Mouse (Mus musculus) hindbrain, embryonic 10.5 days (tissue): Measurements from ENCODE around the gene Ptbp1. TPM values are rescaled to one million over a fixed set of nuclear protein-coding genes. Genes with fewer than 3 reads are reported as not detected.

Experiments
- DNase-seq: peaks from one replicate; pipeline ENCODE4 v3.0.0-alpha.2; 2017; ENCODE audit warnings: low spot score
- H3K27ac ChIP-seq: fragments of 300-500 bp; sonication (generic); 2 replicates; pipeline ENCODE4 v1.5.1; 2016; ENCODE audit warnings: mild to moderate bottlenecking, moderate library complexity
- H3K27me3 ChIP-seq: fragments of 300-500 bp; sonication (generic); 2 replicates; pipeline ENCODE4 v1.6.1; 2016; ENCODE audit warnings: mild to moderate bottlenecking; ENCODE audit not compliant: poor library complexity, insufficient read depth, severe bottlenecking
- H3K36me3 ChIP-seq: fragments of 300-500 bp; sonication (generic); 2 replicates; pipeline ENCODE4 v1.6.1; 2016; ENCODE audit warnings: mild to moderate bottlenecking, moderate library complexity
- H3K4me1 ChIP-seq: fragments of 300-500 bp; sonication (generic); replicated peaks from 2 replicates; pipeline ENCODE4 v1.6.1; 2016; ENCODE audit warnings: mild to moderate bottlenecking
- H3K4me3 ChIP-seq: fragments of 300-500 bp; sonication (generic); 2 replicates; pipeline ENCODE4 v1.5.1; 2016; ENCODE audit warnings: mild to moderate bottlenecking, moderate library complexity
- H3K9me3 ChIP-seq: fragments of 300-500 bp; sonication (generic); 2 replicates; pipeline ENCODE4 v1.6.1; 2016; ENCODE audit warnings: mild to moderate bottlenecking, moderate library complexity
- WGBS: fragments of 180-500 bp; shearing (Covaris S2); methylation state at CpG from one replicate; pipeline ENCODE4 v1.1.7; 2016; 5-methylcytosine and 5-hydroxymethylcytosine counted together
- polyA plus RNA-seq: library from polyadenylated mRNA; unstranded; fragments of >200 nt; fragmentation: Nextera tagmentation; extraction: Ambion mirVana; gene quantifications from 2 replicates; pipeline ENCODE4 v1.2.1, GENCODE M21; 2016

Ptbp1 gene
- polyA plus RNA-seq, 1 experiment from 2014 or later = 288 TPM

GRCm38 (mm10) chr10:79897316-79898245, 43.4 kb downstream of the Ptbp1 start:
- DNase-seq = no peak
- Histone ChIP-seq H3K9me3 (no peaks in the 10 kb centered on the region), H3K27me3 (peaks cover 76% of the 10 kb centered on the region), H3K4me3 (peak overlapping the region; percentile 1; the same call in 1 of the 2 replicates), H3K36me3 (peaks cover 76% of the 10 kb centered on the region), H3K27ac (no peak overlapping the region), H3K4me1 (peaks cover 42% of the 10 kb centered on the region)
- 52% methylated on average over 20 of the region's 20 CpGs for WGBS

GRCm38 (mm10) chr10:79900951-79901410, 46.8 kb downstream of the Ptbp1 start:
- peak; percentile 40 for DNase-seq
- Histone ChIP-seq H3K36me3 (peaks cover 90% of the 10 kb centered on the region), H3K27me3 (peaks cover 76% of the 10 kb centered on the region), H3K4me3 (no peak overlapping the region), H3K9me3 (peaks cover 4% of the 10 kb centered on the region; the same call in 1 of the 2 replicates), H3K27ac (peak overlapping the region; percentile 12; the same call in 1 of the 2 replicates), H3K4me1 (peaks cover 38% of the 10 kb centered on the region)
- 15% methylated on average over 2 of the region's 2 CpGs for WGBS

GRCm38 (mm10) chr10:79906712-79907111, 52.5 kb downstream of the Ptbp1 start:
- 91% methylated on average over 9 of the region's 9 CpGs for WGBS
- Histone ChIP-seq H3K4me1 (peaks cover 22% of the 10 kb centered on the region), H3K36me3 (peaks cover 70% of the 10 kb centered on the region), H3K27ac (no peak overlapping the region), H3K27me3 (peaks cover 39% of the 10 kb centered on the region), H3K4me3 (no peak overlapping the region), H3K9me3 (peaks cover 4% of the 10 kb centered on the region; the same call in 1 of the 2 replicates)
- no peak for DNase-seq

GRCm38 (mm10) chr10:79907415-79907814, 53.2 kb downstream of the Ptbp1 start:
- Histone ChIP-seq H3K27me3 (peaks cover 35% of the 10 kb centered on the region), H3K9me3 (peaks cover 4% of the 10 kb centered on the region; the same call in 1 of the 2 replicates), H3K4me3 (peak overlapping the region; percentile 21; the same call in 1 of the 2 replicates), H3K36me3 (peaks cover 70% of the 10 kb centered on the region), H3K27ac (peak overlapping the region; percentile 56), H3K4me1 (peaks cover 23% of the 10 kb centered on the region)
- DNase-seq = no peak
- 95% methylated on average over 10 of the region's 10 CpGs for WGBS

GRCm38 (mm10) chr10:79908167-79909091, 54.2 kb downstream of the Ptbp1 start, which contains the start of gene Med16:
Gene Med16 (minus strand): TSS chr10:79908923.
- H3K9me3 ChIP-seq = peaks cover 4% of the 10 kb centered on the region; the same call in 1 of the 2 replicates
- H3K36me3 ChIP-seq = peaks cover 70% of the 10 kb centered on the region
- H3K27ac ChIP-seq = peak within 1 kb of the TSS; percentile 100
- 2% methylated on average over 52 of the region's 52 CpGs for WGBS
- peak; percentile 97 for DNase-seq
- peak within 1 kb of the TSS; percentile 75 for H3K4me3 ChIP-seq
- peaks cover 25% of the 10 kb centered on the region for H3K27me3 ChIP-seq
- H3K4me1 ChIP-seq = peaks cover 23% of the 10 kb centered on the region

GRCm38 (mm10) chr10:79909092-79909922, 55.1 kb downstream of the Ptbp1 start:
- DNase-seq = peak; percentile 46
- H3K27ac ChIP-seq = peak overlapping the region; percentile 100
- H3K4me1 ChIP-seq = peaks cover 28% of the 10 kb centered on the region
- peaks cover 4% of the 10 kb centered on the region; the same call in 1 of the 2 replicates for H3K9me3 ChIP-seq
- peak overlapping the region; percentile 75 for H3K4me3 ChIP-seq
- peaks cover 64% of the 10 kb centered on the region for H3K36me3 ChIP-seq
- peaks cover 16% of the 10 kb centered on the region for H3K27me3 ChIP-seq
- 25% methylated on average over 14 of the region's 14 CpGs for WGBS

- Histone ChIP-seq H3K36me3 (peaks cover 51% of the 10 kb centered on the region), H3K27me3 (peaks cover 9% of the 10 kb centered on the region; the same call in 1 of the 2 replicates), H3K27ac (peak within 1 kb of the TSS; percentile 73; the same call in 1 of the 2 replicates), H3K4me1 (peaks cover 41% of the 10 kb centered on the region), H3K9me3 (no peaks in the 10 kb centered on the region), H3K4me3 (peak within 1 kb of the TSS; percentile 75; the same call in 1 of the 2 replicates)
- no peak for DNase-seq
- WGBS = 94% methylated on average over 4 of the region's 4 CpGs
Observed at GRCm38 (mm10) chr10:79910556-79910955, 56.3 kb downstream of the Ptbp1 start, which contains the start of gene Gm26602. Gene Gm26602 (plus strand): TSS chr10:79910856.

- 64% methylated on average over 20 of the region's 20 CpGs for WGBS
- H3K27me3 ChIP-seq = peaks cover 5% of the 10 kb centered on the region
- H3K27ac ChIP-seq = no peak overlapping the region
- H3K4me3 ChIP-seq = no peak overlapping the region
- DNase-seq = no peak
- peaks cover 34% of the 10 kb centered on the region for H3K36me3 ChIP-seq
- peaks cover 52% of the 10 kb centered on the region for H3K4me1 ChIP-seq
- H3K9me3 ChIP-seq = no peaks in the 10 kb centered on the region
Observed at GRCm38 (mm10) chr10:79912412-79912811, 58.2 kb downstream of the Ptbp1 start.

Other genes starting within 250 kb of the Ptbp1 start
- gene C2cd4c, start 240.4 kb upstream of the Ptbp1 start, polyA plus RNA-seq = 0.02 and 0.07 TPM in 2 replicates
- gene Shc2, start 216.5 kb upstream of the Ptbp1 start, polyA plus RNA-seq = 20.5 and 22.6 TPM in 2 replicates
- not detected in 2 replicates for gene Odf3l2, start 208.7 kb upstream of the Ptbp1 start, polyA plus RNA-seq
- 1.4 and 1.5 TPM in 2 replicates for gene Madcam1, start 189.9 kb upstream of the Ptbp1 start, polyA plus RNA-seq
- 66.0 and 76.6 TPM in 2 replicates for gene Tpgs1, start 185.1 kb upstream of the Ptbp1 start, polyA plus RNA-seq
- gene Cdc34, start 172.2 kb upstream of the Ptbp1 start, polyA plus RNA-seq = 243 and 244 TPM in 2 replicates
- gene Gzmm, start 165.4 kb upstream of the Ptbp1 start, polyA plus RNA-seq = 0.75 and 1.2 TPM in 2 replicates
- gene Bsg, start 149.9 kb upstream of the Ptbp1 start, polyA plus RNA-seq = 657 and 686 TPM in 2 replicates
- 0.08 and 0.11 TPM in 2 replicates for gene Hcn2, start 137.8 kb upstream of the Ptbp1 start, polyA plus RNA-seq
- gene Polrmt, start 107.8 kb upstream of the Ptbp1 start, polyA plus RNA-seq = 47.3 and 51.6 TPM in 2 replicates
- 0.12 and 0.55 TPM in 2 replicates for gene Fgf22, start 99.4 kb upstream of the Ptbp1 start, polyA plus RNA-seq
- 124 and 136 TPM in 2 replicates for gene Rnf126, start 87.5 kb upstream of the Ptbp1 start, polyA plus RNA-seq
- 1.7 and 1.8 TPM in 2 replicates for gene Fstl3, start 77.2 kb upstream of the Ptbp1 start, polyA plus RNA-seq
- 0.10 TPM in 1 of 2 replicates, not detected in the other for gene Prss57, start 63.5 kb upstream of the Ptbp1 start, polyA plus RNA-seq
- 142 and 175 TPM in 2 replicates for gene Palm, start 60.9 kb upstream of the Ptbp1 start, polyA plus RNA-seq
- 1.0 and 2.4 TPM in 2 replicates for gene Misp, start 33.4 kb upstream of the Ptbp1 start, polyA plus RNA-seq
- gene Prtn3, start 20.0 kb downstream of the Ptbp1 start, polyA plus RNA-seq = 10.0 and 15.1 TPM in 2 replicates
- gene Plppr3, start 20.2 kb downstream of the Ptbp1 start, polyA plus RNA-seq = 122 and 205 TPM in 2 replicates
- gene Elane, start 31.8 kb downstream of the Ptbp1 start, polyA plus RNA-seq = not detected in 2 replicates
- not detected in 2 replicates for gene Cfd, start 36.4 kb downstream of the Ptbp1 start, polyA plus RNA-seq
- gene Med16, start 54.5 kb downstream of the Ptbp1 start, polyA plus RNA-seq = 68.3 and 77.3 TPM in 2 replicates
- 2.6 and 4.5 TPM in 2 replicates for gene Gm26602, start 56.4 kb downstream of the Ptbp1 start, polyA plus RNA-seq
- 0.72 and 0.80 TPM in 2 replicates for gene Kiss1r, start 62.5 kb downstream of the Ptbp1 start, polyA plus RNA-seq
- gene R3hdm4, start 66.8 kb downstream of the Ptbp1 start, polyA plus RNA-seq = 130 and 152 TPM in 2 replicates
- 11.1 and 15.0 TPM in 2 replicates for gene Arid3a, start 72.6 kb downstream of the Ptbp1 start, polyA plus RNA-seq
- gene Wdr18, start 105.7 kb downstream of the Ptbp1 start, polyA plus RNA-seq = 128 and 140 TPM in 2 replicates
- 0.35 TPM in 2 replicates for gene Grin3b, start 116.3 kb downstream of the Ptbp1 start, polyA plus RNA-seq
- gene Tmem259, start 129.9 kb downstream of the Ptbp1 start, polyA plus RNA-seq = 11.8 and 13.1 TPM in 2 replicates
- 201 and 223 TPM in 2 replicates for gene Cnn2, start 134.2 kb downstream of the Ptbp1 start, polyA plus RNA-seq
- 4.4 and 6.0 TPM in 2 replicates for gene Abca7, start 142.1 kb downstream of the Ptbp1 start, polyA plus RNA-seq
- gene Arhgap45, start 162.2 kb downstream of the Ptbp1 start, polyA plus RNA-seq = 8.4 and 9.0 TPM in 2 replicates
- gene Polr2e, start 185.4 kb downstream of the Ptbp1 start, polyA plus RNA-seq = 261 and 268 TPM in 2 replicates
- 681 and 705 TPM in 2 replicates for gene Gpx4, start 192.7 kb downstream of the Ptbp1 start, polyA plus RNA-seq